Mouse (Mus musculus) neural tube, embryonic 10.5 days (tissue): ENCODE measurements around the gene Adcy2.

Source experiments
- DNase-seq: peaks from one replicate; pipeline ENCODE4 v3.0.0-alpha.2; 2017; ENCODE audit warnings: low spot score; ENCODE audit errors: extremely low spot score

Adcy2 gene

DNA sequence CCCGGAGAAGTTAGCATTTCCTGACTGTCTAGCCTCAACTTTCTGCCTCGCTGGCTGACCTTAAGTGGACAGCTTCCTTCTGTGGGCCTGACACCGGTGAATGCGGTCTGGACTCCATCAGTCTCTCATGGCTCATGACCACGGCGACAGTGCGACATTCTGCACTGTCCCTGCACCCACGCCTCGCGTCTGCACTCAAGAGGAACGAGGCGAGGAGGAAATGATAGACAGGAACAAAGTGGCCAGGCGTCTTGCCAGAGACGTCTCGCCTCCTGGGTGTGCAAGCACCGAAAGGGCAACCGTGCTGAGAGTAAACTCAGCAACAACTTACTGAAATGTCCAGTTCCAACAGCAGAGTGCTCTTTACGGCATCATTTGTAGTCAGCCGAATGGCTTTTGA lies 427.1 kb downstream of the Adcy2 start:
- DNase-seq = no peak
